ENCODE assay signal across 7 mouse cellular contexts in the genomic region with DNA sequence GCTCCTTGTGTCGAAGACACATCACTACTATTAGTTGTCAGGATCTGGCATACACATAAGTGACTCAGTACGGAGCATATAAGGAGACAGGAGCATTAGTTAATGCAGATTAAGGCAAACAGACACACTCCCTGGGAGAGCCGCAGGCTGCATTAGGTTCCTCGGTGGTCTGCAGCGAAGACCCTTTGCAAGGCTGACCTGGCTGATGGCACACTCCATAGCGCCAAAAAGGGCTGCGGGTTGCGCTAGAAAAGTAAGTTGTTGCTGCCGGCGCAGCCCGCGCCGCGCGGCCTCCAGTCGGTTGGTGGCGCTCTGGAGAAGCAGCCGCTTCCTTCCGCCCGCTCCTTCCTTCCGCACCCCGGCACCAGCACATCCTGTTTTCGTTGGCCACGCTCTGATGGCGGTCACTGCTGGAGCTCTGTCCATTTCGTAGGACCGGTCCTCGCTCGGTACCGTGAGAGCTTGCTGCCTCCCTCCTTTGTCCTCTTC. TPM values are rescaled to one million over a fixed set of nuclear protein-coding genes. Genes with fewer than 3 reads are reported as not detected.
A peak's percentile ranks its signal among the peaks of the same experiment; 100 is the strongest.
DNase-seq lines count a peak whose midpoint lies in the region; ATAC-seq lines count a peak whose summit lies in the region.

A gene (plus strand): TSS at position 389 of the 489 bp plus-strand sequence.

- peak; percentile 90 to 95 for DNase-seq in adrenal gland, adult (ENCODE audit: inconsistent age in 2 of 2, low spot score in 1 of 2)
- peak; percentile 91 for DNase-seq in embryo, embryonic 10.5 days (ENCODE audit: low spot score)
- DNase-seq in gastrocnemius, postnatal 14 days = peak; percentile 91
- peak; percentile 97 for DNase-seq in intestine, embryonic 14.5 days (ENCODE audit: low spot score)
- peak; percentile 89 for DNase-seq in left cerebral cortex, postnatal 25 days (ENCODE audit: low spot score in 2 of 2)
- peak; percentile 89 for DNase-seq in midbrain, embryonic 10.5 days (ENCODE audit: low spot score)
- peak; percentile 94 for DNase-seq in right cerebral cortex, postnatal 4 days

- peak within 1 kb of the TSS; percentile 72 for H3K9ac ChIP-seq in intestine, embryonic 14.5 days (ENCODE audit: low read length)

- intact Hi-C loops in gastrocnemius, postnatal 14 days (cut with DNase I; ENCODE audit: low total_unique reads) = no loop called here
- intact Hi-C loops in left cerebral cortex, postnatal 25 days (cut with DNase I) = no loop called here

- no peaks in the 10 kb centered on the region for H3K27me3 ChIP-seq in intestine, embryonic 14.5 days (replicated peaks; ENCODE audit: control insufficient read depth, insufficient read depth, low read length)
- H3K27me3 ChIP-seq in midbrain, embryonic 10.5 days (ENCODE audit: low read depth, poor library complexity, severe bottlenecking) = no peaks in the 10 kb centered on the region

- no peaks in the 10 kb centered on the region for H3K9me3 ChIP-seq in intestine, embryonic 14.5 days (ENCODE audit: control insufficient read depth, low read length)
- H3K9me3 ChIP-seq in midbrain, embryonic 10.5 days (replicated peaks) = no peaks in the 10 kb centered on the region

- H3K27ac ChIP-seq in intestine, embryonic 14.5 days (ENCODE audit: low read depth) = no peak within 1 kb of the TSS
- H3K27ac ChIP-seq in midbrain, embryonic 10.5 days (replicated peaks) = peak within 1 kb of the TSS; percentile 91

- WGBS in intestine, embryonic 14.5 days = 5% methylated on average over 30 of the region's 30 CpGs
- 7% methylated on average over 30 of the region's 30 CpGs for WGBS in midbrain, embryonic 10.5 days

- peak within 1 kb of the TSS; percentile 74 for H3K4me3 ChIP-seq in intestine, embryonic 14.5 days (ENCODE audit: low read depth, low read length)
- peak within 1 kb of the TSS; percentile 99 for H3K4me3 ChIP-seq in midbrain, embryonic 10.5 days

- H3K36me3 ChIP-seq in intestine, embryonic 14.5 days (ENCODE audit: control insufficient read depth, insufficient read depth, low read length) = peaks cover 50% of the 10 kb centered on the region
- peaks cover 66% of the 10 kb centered on the region for H3K36me3 ChIP-seq in midbrain, embryonic 10.5 days

- H3K4me1 ChIP-seq in intestine, embryonic 14.5 days (replicated peaks; ENCODE audit: control insufficient read depth, insufficient read depth, low read length) = peaks cover 10% of the 10 kb centered on the region
- H3K4me1 ChIP-seq in midbrain, embryonic 10.5 days = peaks cover 22% of the 10 kb centered on the region

- H3K4me2 ChIP-seq in intestine, embryonic 14.5 days (ENCODE audit: low read length) = peak within 1 kb of the TSS; percentile 66

- peak; percentile 85 for ATAC-seq in intestine, embryonic 14.5 days (replicated peaks; ENCODE audit: low FRiP score, low TSS enrichment, low read depth)

RNA-seq across cellular contexts. Expression of the gene that starts here (rescaled TPM):
- 10 to 100 TPM; 19.7 to 21.2 TPM for total RNA-seq in gastrocnemius, postnatal 14 days (2021)
- polyA plus RNA-seq in intestine, embryonic 14.5 days (2014; fragmentation: Nextera tagmentation; extraction: Ambion mirVana) = 40.9 and 44.1 TPM in 2 replicates
- total RNA-seq in left cerebral cortex, postnatal 25 days (2021) = 10 to 100 TPM; 39.9 to 44.0 TPM
- polyA plus RNA-seq in midbrain, embryonic 10.5 days (2016; fragmentation: Nextera tagmentation; extraction: Ambion mirVana) = 37.3 and 41.4 TPM in 2 replicates
